Mouse (Mus musculus): ENCODE data around the gene Olfr855.

- TF ChIP-seq MAX (IDR thresholded peaks at IDR 0.05) (no peak), CTCF (IDR thresholded peaks at IDR 0.05; ENCODE audit: control insufficient read depth, insufficient read depth, insufficient read length) (no peak), MYOD1 (IDR thresholded peaks at IDR 0.05; ENCODE audit: control insufficient read depth, insufficient read length, low read depth) (no peak)
Observed at GRCm38 (mm10) chr9:19621297-19621696, 38.9 kb downstream of the Olfr855 start.
